Mouse (Mus musculus) spleen, postnatal 36 days (tissue): ENCODE results near the gene Iqch.
A peak's percentile ranks its signal among the peaks of the same experiment; 100 is the strongest.

Source experiments
- DNase-seq, 2 experiments: peaks; one replicate each; pipeline ENCODE4 v3.0.0; 2022; ENCODE audit warnings: low spot score in 2 of 2, mixed read lengths in 1 of 2

The Iqch gene

DNA sequence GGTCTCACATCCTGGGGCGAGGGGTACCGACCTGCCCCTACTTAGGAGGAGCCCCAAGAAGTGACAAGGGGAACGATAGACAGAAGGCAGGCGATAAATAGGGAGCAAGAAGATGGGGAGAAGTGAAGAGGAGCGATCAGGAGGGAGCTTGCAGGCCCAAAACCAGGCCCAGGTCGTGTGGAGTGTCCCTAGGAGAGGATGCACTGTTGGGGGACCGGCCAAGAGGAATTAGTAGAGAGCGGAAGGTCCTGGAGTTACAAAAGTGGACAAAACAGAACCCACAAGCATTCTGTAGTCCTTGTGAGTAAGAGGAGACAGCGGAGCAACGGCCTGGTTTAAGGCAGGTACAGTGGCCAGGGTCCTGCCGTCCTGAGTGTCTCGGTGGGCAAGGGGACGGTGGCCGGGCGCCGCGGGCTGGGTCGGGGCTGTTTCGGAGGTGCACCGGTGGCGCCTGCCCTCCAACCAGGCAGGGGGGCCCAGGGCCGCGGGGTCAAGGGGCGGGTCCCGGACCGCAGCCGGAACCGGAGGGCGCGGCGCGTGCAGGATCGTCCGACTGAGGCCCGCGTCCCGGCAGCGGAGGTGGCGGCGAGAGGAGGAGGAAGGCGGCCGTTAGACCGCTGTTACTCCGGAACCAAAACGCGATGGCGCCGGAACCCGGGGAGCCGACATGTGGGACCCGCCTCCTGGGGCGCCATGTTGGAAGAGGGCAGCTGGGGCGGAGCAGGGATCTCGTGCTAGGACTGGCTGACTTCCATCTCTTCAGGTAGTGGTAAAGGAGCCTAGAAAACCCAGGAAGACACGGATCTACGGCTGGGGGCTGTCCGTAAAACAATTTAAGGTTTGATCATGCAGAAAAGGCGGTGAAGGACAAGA is 224.8 kb downstream of the Iqch start, which contains the start of gene Map2k5:
Map2k5 (minus strand) TSS at position 633 of the 873 bp plus-strand sequence.
- DNase-seq, result peak; percentile 89

DNA sequence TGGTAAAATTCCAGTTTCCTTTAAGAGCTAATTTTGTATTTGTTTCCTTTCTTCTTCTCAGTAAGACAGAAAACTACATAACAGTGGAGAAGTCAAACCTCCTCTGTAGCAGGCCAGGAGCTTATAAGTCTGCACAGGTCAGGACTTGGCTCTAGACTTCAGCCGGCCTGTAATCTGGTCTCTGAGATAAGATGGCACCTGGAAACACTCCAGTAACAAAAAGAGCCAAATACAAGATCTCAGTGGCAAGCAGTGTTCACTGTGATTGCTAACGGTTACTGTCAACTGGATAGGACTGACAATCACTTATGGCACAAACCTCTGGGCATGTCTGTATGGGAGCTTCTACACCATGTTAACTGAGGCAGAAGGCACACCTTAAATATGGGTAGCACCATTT is 229.0 kb downstream of the Iqch start:
- no peak for DNase-seq

DNA sequence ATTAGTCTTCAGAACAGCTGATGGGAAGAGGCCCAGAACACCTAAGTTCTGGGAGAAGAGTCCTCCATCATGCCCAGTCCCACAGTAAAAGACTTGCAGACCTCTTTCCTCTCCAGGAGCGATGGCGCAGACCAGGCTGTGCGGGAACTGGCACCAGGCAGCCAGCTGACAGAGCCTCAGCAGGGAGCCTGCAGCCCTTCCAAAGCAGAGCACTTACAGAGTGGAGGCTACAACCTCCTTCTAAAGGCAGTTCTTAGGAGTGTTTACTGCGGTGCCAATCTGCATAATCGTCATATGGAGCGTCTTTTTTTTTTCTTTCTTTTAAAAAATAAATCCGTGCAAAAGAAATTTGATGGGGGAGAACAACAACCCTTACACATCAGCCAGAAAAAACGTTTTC is 229.8 kb downstream of the Iqch start:
- DNase-seq, result no peak
